Mouse (Mus musculus) cerebellum, adult 2 months (tissue): ENCODE data around the gene Clec16a.

Experiments
- CTCF ChIP-seq: fragments of 200-500 bp; IDR thresholded peaks from 2 replicates; pipeline ENCODE4 v1.5.1; 2011; ENCODE audit warnings: low read depth, mild to moderate bottlenecking, control low read depth, low read length, moderate library complexity, borderline replicate concordance; ENCODE audit not compliant: insufficient read depth
- POLR2A ChIP-seq: fragments of 200-500 bp; IDR thresholded peaks from 2 replicates; pipeline ENCODE4 v1.6.1; 2011; ENCODE audit warnings: low read length, control low read depth, borderline replicate concordance; ENCODE audit not compliant: insufficient read depth

- TF ChIP-seq CTCF: no peak
- no peak for TF ChIP-seq POLR2A
Observed at GRCm38 (mm10) chr16:10523650-10524049, 21.5 kb upstream of the Clec16a start.
